Mouse (Mus musculus) gastrocnemius, adult 2 months (tissue): Measurements from ENCODE around the gene Acp7. TPM values are rescaled to one million over a fixed set of nuclear protein-coding genes. Genes with fewer than 3 reads are reported as not detected.

ENCODE experiments used
- DNase-seq: peaks from one replicate; pipeline ENCODE4 v3.0.0; 2022
- H3K27ac ChIP-seq: fragments of 200-600 bp; 2 replicates; pipeline ENCODE4 v1.8.1; 2022; ENCODE audit warnings: mild to moderate bottlenecking
- H3K4me3 ChIP-seq: fragments of 200-600 bp; 2 replicates; pipeline ENCODE4 v1.8.1; 2022; ENCODE audit warnings: mild to moderate bottlenecking, moderate library complexity
- CTCF ChIP-seq: fragments of 200-600 bp; IDR thresholded peaks from 2 replicates; pipeline ENCODE4 v1.8.1; 2022; ENCODE audit warnings: antibody characterized with exemption, mild to moderate bottlenecking, moderate library complexity
- intact Hi-C: fragments of 180-260 bp; cut with DNase I; formaldehyde crosslinking; loops from one replicate; pipeline ENCODE4 v1.15.1; 2025
- total RNA-seq, 2 experiments: library from RNA; stranded (reverse); gene quantifications; 2 replicates each; pipeline ENCODE4 v1.2.3; 2021

Acp7 gene
- total RNA-seq, 2 experiments from 2014 or later: not detected

GRCm38 (mm10) chr7:28597277-28597570 lies 33.9 kb downstream of the Acp7 start:
- Histone ChIP-seq H3K4me3 (peak overlapping the region; percentile 83), H3K27ac (peak overlapping the region; percentile 72)
- TF ChIP-seq CTCF: no peak
- DNase-seq: no peak
- intact Hi-C loops: loop anchor here (5.0 kb wide), 1 partner anchor 640 kb away; the partner anchor contains the start of gene Yif1b

- no peak for TF ChIP-seq CTCF
- Histone ChIP-seq H3K27ac (peak overlapping the region; percentile 72), H3K4me3 (peak overlapping the region; percentile 83)
- intact Hi-C loops: loop anchor here (5.0 kb wide), 1 partner anchor 641 kb away; the partner anchor contains the start of gene Yif1b
- peak; percentile 46 for DNase-seq
Measured at GRCm38 (mm10) chr7:28596436-28597276, 34.5 kb downstream of the Acp7 start.

DNA sequence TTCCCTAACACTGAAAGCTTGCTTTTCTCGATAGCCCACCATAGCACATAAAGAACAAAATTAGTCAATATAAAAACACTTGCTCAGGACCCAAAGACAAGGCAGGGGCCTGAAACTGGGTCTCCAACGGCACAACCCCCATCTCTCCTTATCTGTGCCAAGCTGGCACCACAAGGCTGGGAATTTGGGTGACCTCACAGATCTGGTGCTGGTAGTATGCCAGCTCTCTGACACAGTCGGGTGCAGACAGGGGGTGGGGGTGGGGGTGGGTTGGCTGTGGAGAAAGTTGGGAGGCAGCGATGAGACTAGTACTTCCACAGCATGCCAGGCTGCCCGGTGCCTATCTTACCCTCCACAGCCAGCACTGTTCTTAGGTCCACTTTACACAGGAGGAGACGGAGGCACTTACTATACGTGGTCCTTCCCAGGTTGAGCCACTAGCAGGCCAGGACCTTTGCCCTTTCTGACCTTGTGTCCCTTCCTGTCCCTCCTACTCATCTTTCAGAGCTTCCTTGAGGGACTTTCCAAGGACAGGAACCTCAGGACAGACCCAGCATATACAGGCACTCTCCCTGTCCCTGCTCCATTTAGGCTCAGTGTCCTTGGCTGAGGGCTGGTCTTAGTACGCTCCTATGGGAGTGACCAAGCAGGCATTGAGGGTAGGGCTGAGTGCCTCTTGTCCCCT lies 35.2 kb downstream of the Acp7 start:
- no peak overlapping the region for H3K4me3 ChIP-seq
- intact Hi-C loops: loop anchor here (5.0 kb wide), 1 partner anchor 641 kb away; the partner anchor contains the start of gene Yif1b
- no peak for TF ChIP-seq CTCF
- H3K27ac ChIP-seq: peak overlapping the region; percentile 43; the same call in 1 of the 2 replicates
- DNase-seq: no peak

- peak overlapping the region; percentile 28 for H3K27ac ChIP-seq
- peak; percentile 64 for DNase-seq
- intact Hi-C loops: no loop called here
- no peak for TF ChIP-seq CTCF
- H3K4me3 ChIP-seq: peak overlapping the region; percentile 16
Measured at GRCm38 (mm10) chr7:28593206-28594111, 37.7 kb downstream of the Acp7 start.

DNA sequence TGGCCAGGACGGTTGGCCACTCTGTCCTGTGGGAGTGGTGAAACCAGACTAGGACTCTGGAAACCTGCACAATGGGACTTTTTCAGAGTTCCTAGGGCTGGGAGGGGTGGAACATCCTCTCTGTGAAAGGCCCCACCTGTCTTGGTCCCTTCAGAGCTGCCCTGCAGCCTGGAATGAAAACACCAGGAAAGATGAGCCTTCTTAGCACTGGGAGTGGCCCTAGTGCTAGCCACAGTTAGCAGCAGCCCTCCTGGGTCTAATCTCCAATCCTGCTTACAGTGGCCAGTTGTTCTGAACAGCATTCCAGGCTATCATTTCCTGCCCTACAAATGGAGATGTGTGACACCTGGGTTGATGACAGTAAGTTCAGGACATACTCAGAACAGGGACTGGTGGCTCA lies 39.3 kb downstream of the Acp7 start:
- no peak overlapping the region; the same call in 1 of the 2 replicates for H3K27ac ChIP-seq
- no peak for DNase-seq
- H3K4me3 ChIP-seq: no peak overlapping the region
- TF ChIP-seq CTCF: no peak
- intact Hi-C loops: no loop called here

GRCm38 (mm10) chr7:28587644-28588043 lies 43.5 kb downstream of the Acp7 start:
- Histone ChIP-seq H3K27ac (peak overlapping the region; percentile 50), H3K4me3 (no peak overlapping the region)
- intact Hi-C loops: no loop called here
- no peak for DNase-seq
- TF ChIP-seq CTCF: no peak

DNA sequence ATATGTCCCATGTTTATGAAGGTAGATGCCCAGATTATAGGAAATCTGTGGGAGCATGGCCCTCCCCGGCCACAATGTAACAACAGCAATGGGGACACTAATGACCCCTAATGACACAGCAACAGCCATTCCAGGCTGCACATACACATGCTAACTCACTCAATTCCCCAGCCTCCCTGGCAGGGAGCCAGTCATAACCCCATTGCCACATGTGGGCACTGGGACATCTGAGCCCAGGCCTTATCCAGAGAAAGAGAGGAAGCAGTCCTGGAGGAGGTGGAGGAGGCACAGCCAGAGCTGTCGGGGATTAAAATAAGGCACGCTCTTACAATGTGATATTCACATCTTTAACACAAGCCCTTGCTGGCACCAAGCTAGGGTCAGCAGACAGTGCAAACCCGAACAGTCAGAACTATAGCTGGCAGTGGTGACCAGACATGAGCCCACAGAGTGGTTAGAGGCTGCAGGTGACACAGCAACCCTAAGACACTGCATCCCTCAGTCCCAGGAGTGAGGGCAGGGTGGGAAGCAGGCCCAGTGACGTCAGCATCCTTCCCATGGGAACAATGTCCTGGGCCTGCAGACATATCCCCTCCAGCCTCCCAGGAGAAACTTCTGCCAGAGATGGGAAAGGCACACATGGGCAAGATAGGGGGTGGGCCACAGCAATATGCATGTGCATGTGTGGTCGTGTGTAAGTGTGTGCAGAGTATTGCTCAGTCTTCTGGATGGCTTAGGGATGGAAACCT lies 44.3 kb downstream of the Acp7 start:
- peak; percentile 58 for DNase-seq
- Histone ChIP-seq H3K4me3 (no peak overlapping the region), H3K27ac (peak overlapping the region; percentile 50)
- intact Hi-C loops: no loop called here
- no peak for TF ChIP-seq CTCF

- intact Hi-C loops: no loop called here
- no peak for TF ChIP-seq CTCF
- Histone ChIP-seq H3K27ac (peak overlapping the region; percentile 24), H3K4me3 (no peak overlapping the region)
- no peak for DNase-seq
Measured at GRCm38 (mm10) chr7:28585001-28585400, 46.1 kb downstream of the Acp7 start.

DNA sequence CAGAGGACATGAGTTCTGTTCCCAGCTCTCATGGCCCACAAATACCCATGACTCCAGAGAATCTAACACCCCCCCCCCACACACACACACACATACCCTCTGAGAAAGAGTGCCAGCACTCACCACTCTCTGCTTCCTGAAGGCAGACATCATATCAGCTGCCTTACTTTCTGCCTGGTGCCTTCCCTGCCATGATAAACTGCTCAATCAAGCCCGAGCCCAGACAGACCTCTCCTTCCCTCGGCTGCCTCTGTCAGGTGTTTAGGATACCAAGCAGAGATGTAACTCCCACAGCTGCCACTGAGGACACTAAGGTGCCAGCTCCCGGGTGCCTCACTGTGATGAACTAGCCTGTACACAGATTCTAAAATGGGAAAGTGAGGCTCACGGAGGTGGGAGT lies 46.7 kb downstream of the Acp7 start:
- H3K27ac ChIP-seq: peak overlapping the region; percentile 24

DNA sequence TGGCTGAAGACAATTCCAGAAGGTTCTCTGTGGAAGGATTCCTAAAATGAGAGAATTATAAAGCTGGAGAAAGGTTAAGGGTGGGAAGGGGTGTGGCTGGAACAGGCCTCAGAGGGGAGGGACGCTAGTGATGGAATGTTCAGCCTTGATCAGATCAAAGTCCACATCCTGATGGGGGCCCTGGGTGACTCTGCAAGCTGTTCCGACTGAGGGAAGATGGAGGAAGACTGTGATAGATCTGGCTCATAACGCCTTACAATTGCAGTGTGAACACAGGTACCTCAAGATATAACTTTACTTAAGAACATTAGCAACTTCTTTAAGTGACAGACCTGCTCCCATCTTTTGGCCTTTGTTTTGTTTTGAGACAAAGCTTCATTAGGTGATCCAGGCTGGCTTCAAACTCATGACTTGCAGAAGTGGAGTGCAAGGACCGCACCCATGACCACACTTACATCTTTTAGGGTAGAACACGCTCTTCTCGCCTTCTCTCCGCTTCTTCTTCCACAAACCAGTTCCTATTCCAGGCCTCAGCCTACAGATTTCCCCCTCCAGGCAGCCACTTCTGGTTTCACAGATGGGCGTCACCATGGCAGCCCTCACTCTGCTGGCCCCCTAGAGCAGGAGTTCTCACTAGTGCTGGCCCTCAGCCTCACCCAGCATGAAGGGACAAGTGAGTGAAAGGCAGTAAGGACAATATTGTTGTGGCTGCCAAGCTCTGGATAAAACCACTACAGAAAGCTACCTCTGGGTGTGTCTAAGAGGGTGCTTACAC lies 47.4 kb downstream of the Acp7 start:
- H3K4me3 ChIP-seq: no peak overlapping the region
- DNase-seq: no peak
- intact Hi-C loops: no loop called here
- 0 out of 2 replicates have a peak overlapping the region, but pooled peaks have one; percentile 8 for H3K27ac ChIP-seq
- no peak for TF ChIP-seq CTCF

More for the DNA sequence above, 46.7 kb downstream of the Acp7 start:
- TF ChIP-seq CTCF: no peak
- DNase-seq: no peak
- no peak overlapping the region for H3K4me3 ChIP-seq
- intact Hi-C loops: no loop called here

- no peak for DNase-seq
- intact Hi-C loops: no loop called here
- H3K4me3 ChIP-seq: no peak overlapping the region
- TF ChIP-seq CTCF: no peak
- H3K27ac ChIP-seq: no peak overlapping the region
Measured at GRCm38 (mm10) chr7:28582841-28583240, 48.3 kb downstream of the Acp7 start.
